Mouse (Mus musculus) bone marrow macrophage, adult 2 months (primary cell): ENCODE measurements around the gene H2-M5.

ENCODE experiments used
- CTCF ChIP-seq: IDR thresholded peaks from 2 replicates; pipeline ENCODE4 v1.5.1; 2012; ENCODE audit warnings: low read depth, mild to moderate bottlenecking, low read length, moderate library complexity
- POLR2A ChIP-seq: IDR thresholded peaks from 2 replicates; pipeline ENCODE4 v1.6.1; 2012; ENCODE audit warnings: mild to moderate bottlenecking, low read depth, low read length, borderline replicate concordance

DNA sequence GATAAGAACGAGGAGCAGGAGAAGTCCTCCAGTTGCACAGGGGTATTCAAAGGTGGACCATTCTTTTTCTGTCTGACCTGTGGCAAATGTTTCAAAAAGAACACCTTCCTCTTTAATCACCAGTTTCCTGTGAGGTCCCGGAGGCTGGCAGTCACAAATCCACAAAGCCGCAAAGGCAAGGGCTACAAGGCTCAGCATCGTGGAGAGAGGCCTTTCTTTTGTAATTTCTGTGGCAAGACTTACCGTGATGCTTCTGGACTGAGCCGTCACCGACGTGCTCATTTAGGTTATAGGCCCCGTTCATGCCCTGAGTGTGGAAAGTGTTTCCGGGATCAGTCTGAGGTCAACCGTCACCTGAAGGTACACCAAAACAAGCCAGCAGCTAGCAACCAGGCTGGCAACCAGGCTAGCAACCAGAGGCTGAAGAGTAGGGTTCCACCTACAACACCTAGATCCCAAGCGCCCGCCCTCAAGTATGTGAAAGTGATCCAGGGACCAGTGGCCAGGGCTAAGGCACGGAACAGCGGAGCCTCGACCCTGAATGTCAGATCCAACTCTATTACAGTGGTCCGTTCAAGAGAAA is 20.2 kb upstream of the H2-M5 start:
- TF ChIP-seq POLR2A: no peak
- no peak for TF ChIP-seq CTCF
